Mouse (Mus musculus) MEL (cell line): ENCODE results near the gene Usp49. TPM values are rescaled to one million over a fixed set of nuclear protein-coding genes. Genes with fewer than 3 reads are reported as not detected.

Experiments
- DNase-seq: peaks from one replicate; pipeline ENCODE4 v3.0.0; 2011; ENCODE audit warnings: low read depth, low spot score
- H3K27ac ChIP-seq: 2 replicates; pipeline ENCODE4 v1.5.1; 2012; ENCODE audit warnings: low read depth, mild to moderate bottlenecking, control low read depth, low read length, moderate library complexity; ENCODE audit not compliant: control insufficient read depth
- H3K27me3 ChIP-seq, 2 experiments: fragments of 150-350 bp in 1 of 2; sonication (generic) in 1 of 2; 2 replicates each; pipeline ENCODE4 v1.6.1; 2012; ENCODE audit warnings: low read length in 2 of 2, mild to moderate bottlenecking in 2 of 2, improper control_type of control experiment in 1 of 2, moderate library complexity in 1 of 2; ENCODE audit not compliant: insufficient read depth in 2 of 2, control insufficient read depth in 1 of 2
- H3K36me3 ChIP-seq, 2 experiments: 2 replicates each; pipeline ENCODE4 v1.6.1; 2012 to 2014; ENCODE audit warnings: low read length in 2 of 2, improper control_type of control experiment in 1 of 2, inconsistent platforms in 1 of 2, mild to moderate bottlenecking in 1 of 2; ENCODE audit not compliant: insufficient read depth in 2 of 2, control insufficient read depth in 1 of 2
- H3K4me1 ChIP-seq, 2 experiments: fragments of 150-350 bp in 1 of 2; sonication (generic) in 1 of 2; 2 replicates each; pipeline ENCODE4 v1.6.1; 2012; ENCODE audit warnings: low read length in 2 of 2, improper control_type of control experiment in 1 of 2, mild to moderate bottlenecking in 1 of 2; ENCODE audit not compliant: insufficient read depth in 2 of 2, control insufficient read depth in 1 of 2
- H3K4me3 ChIP-seq, 2 experiments: fragments of 150-350 bp in 1 of 2; sonication (generic) in 1 of 2; 2 replicates each; pipeline ENCODE4 v1.5.1; 2012; ENCODE audit warnings: low read depth in 2 of 2, low read length in 2 of 2, mild to moderate bottlenecking in 2 of 2, moderate library complexity in 2 of 2, control low read depth in 1 of 2, improper control_type of control experiment in 1 of 2; ENCODE audit not compliant: control insufficient read depth in 1 of 2, insufficient read depth in 1 of 2
- H3K79me2 ChIP-seq: 2 replicates; pipeline ENCODE4 v1.6.1; 2012; ENCODE audit warnings: mild to moderate bottlenecking, low read length, moderate library complexity; ENCODE audit not compliant: control insufficient read depth, poor library complexity, insufficient read depth
- H3K9ac ChIP-seq: 2 replicates; pipeline ENCODE4 v1.6.1; 2012; ENCODE audit warnings: low read depth, mild to moderate bottlenecking, control low read depth, low read length, moderate library complexity; ENCODE audit not compliant: control insufficient read depth, poor library complexity, severe bottlenecking
- H3K9me3 ChIP-seq: fragments of 150-350 bp; sonication (generic); replicated peaks from 2 replicates; pipeline ENCODE4 v1.6.1; 2012; ENCODE audit warnings: mild to moderate bottlenecking, low read length, improper control_type of control experiment, moderate library complexity; ENCODE audit not compliant: insufficient read depth
- ELF1 ChIP-seq: IDR thresholded peaks from 2 replicates; pipeline ENCODE4 v1.6.1; 2014; ENCODE audit warnings: low read depth, mild to moderate bottlenecking, inconsistent platforms, low read length, improper control_type of control experiment, moderate library complexity
- EP300 ChIP-seq, 2 experiments: IDR thresholded peaks; 2 replicates each; pipeline ENCODE4 v1.6.1; 2011; ENCODE audit warnings: improper control_type of control experiment in 2 of 2, low read length in 2 of 2, low read depth in 1 of 2, mild to moderate bottlenecking in 1 of 2
- ETS1 ChIP-seq: IDR thresholded peaks from 2 replicates; pipeline ENCODE4 v1.6.1; 2012; ENCODE audit warnings: low read depth, mild to moderate bottlenecking, inconsistent platforms, low read length, improper control_type of control experiment, moderate library complexity
- GATA1 ChIP-seq: IDR thresholded peaks from 2 replicates; pipeline ENCODE4 v1.6.1; 2011; ENCODE audit warnings: low read depth, low read length, improper control_type of control experiment
- HCFC1 ChIP-seq: IDR thresholded peaks from 2 replicates; pipeline ENCODE4 v1.6.1; 2012; ENCODE audit warnings: low read depth, mild to moderate bottlenecking, inconsistent platforms, low read length, improper control_type of control experiment, moderate library complexity
- JUND ChIP-seq: IDR thresholded peaks from 2 replicates; pipeline ENCODE4 v1.6.1; 2011; ENCODE audit warnings: low read depth, mild to moderate bottlenecking, improper control_type of control experiment, low read length
- MAZ ChIP-seq: IDR thresholded peaks from 2 replicates; pipeline ENCODE4 v1.6.1; 2012; ENCODE audit warnings: low read depth, mild to moderate bottlenecking, inconsistent platforms, low read length, improper control_type of control experiment
- MXI1 ChIP-seq: IDR thresholded peaks from 2 replicates; pipeline ENCODE4 v1.6.1; 2011; ENCODE audit warnings: mild to moderate bottlenecking, low read depth, low read length, improper control_type of control experiment
- MYB ChIP-seq: IDR thresholded peaks from 2 replicates; pipeline ENCODE4 v1.6.1; 2011; ENCODE audit warnings: mild to moderate bottlenecking, low read depth, low read length, improper control_type of control experiment
- NRF1 ChIP-seq: IDR thresholded peaks from 2 replicates; pipeline ENCODE4 v1.6.1; 2014; ENCODE audit warnings: low read depth, mild to moderate bottlenecking, inconsistent platforms, low read length, improper control_type of control experiment, moderate library complexity; ENCODE audit not compliant: poor library complexity, insufficient read depth, severe bottlenecking
- POLR2A ChIP-seq, 2 experiments: IDR thresholded peaks; 2 replicates each; pipeline ENCODE4 v1.6.1; 2011 to 2012; ENCODE audit warnings: low read length in 2 of 2, mild to moderate bottlenecking in 2 of 2, control low read depth in 1 of 2, improper control_type of control experiment in 1 of 2, low read depth in 1 of 2, moderate library complexity in 1 of 2; ENCODE audit not compliant: control insufficient read depth in 1 of 2, insufficient read depth in 1 of 2, poor library complexity in 1 of 2
- SIN3A ChIP-seq: IDR thresholded peaks from 2 replicates; pipeline ENCODE4 v1.6.1; 2012; ENCODE audit warnings: low read length, improper control_type of control experiment, inconsistent platforms
- SMC3 ChIP-seq: IDR thresholded peaks from 2 replicates; pipeline ENCODE4 v1.6.1; 2011; ENCODE audit warnings: low read depth, low read length, improper control_type of control experiment
- TAL1 ChIP-seq: IDR thresholded peaks from 2 replicates; pipeline ENCODE4 v1.6.1; 2012; ENCODE audit warnings: mild to moderate bottlenecking, inconsistent platforms, low read length, moderate library complexity, mixed read lengths
- TCF12 ChIP-seq: IDR thresholded peaks from 2 replicates; pipeline ENCODE4 v1.6.1; 2014; ENCODE audit warnings: low read depth, mild to moderate bottlenecking, inconsistent platforms, low read length, improper control_type of control experiment, moderate library complexity
- USF1 ChIP-seq: IDR thresholded peaks from 2 replicates; pipeline ENCODE4 v1.6.1; 2014; ENCODE audit warnings: low read depth, mild to moderate bottlenecking, inconsistent platforms, low read length, improper control_type of control experiment, moderate library complexity
- ZMIZ1 ChIP-seq: IDR thresholded peaks from 2 replicates; pipeline ENCODE4 v1.6.1; 2012; ENCODE audit warnings: low read depth, mild to moderate bottlenecking, inconsistent platforms, low read length, improper control_type of control experiment, moderate library complexity
- ZNF384 ChIP-seq: IDR thresholded peaks from 2 replicates; pipeline ENCODE4 v1.6.1; 2012; ENCODE audit warnings: low read depth, mild to moderate bottlenecking, inconsistent platforms, low read length, improper control_type of control experiment
- polyA plus RNA-seq, 2 experiments: library from polyadenylated mRNA; stranded (reverse) in 1 of 2; unstranded in 1 of 2; fragments of >175 nt in 1 of 2; fragments of >200 nt in 1 of 2; gene quantifications; 2 replicates each; pipeline versions ENCODE4 v1.2.1 to v1.2.4; 2012; ENCODE audit warnings: low replicate concordance in 2 of 2, low read depth in 1 of 2; ENCODE audit not compliant: insufficient read length in 2 of 2, insufficient read depth in 1 of 2, missing spikeins in 1 of 2
- total RNA-seq: library from RNA; depleted of rRNA; stranded (reverse); fragments of 300-350 nt; gene quantifications from 2 replicates; pipeline ENCODE4 v1.2.3, GENCODE M21; 2012

The Usp49 gene
- total and polyA plus RNA-seq, 3 experiments = 5.2 to 16.1 TPM; not detected in 1

DNA sequence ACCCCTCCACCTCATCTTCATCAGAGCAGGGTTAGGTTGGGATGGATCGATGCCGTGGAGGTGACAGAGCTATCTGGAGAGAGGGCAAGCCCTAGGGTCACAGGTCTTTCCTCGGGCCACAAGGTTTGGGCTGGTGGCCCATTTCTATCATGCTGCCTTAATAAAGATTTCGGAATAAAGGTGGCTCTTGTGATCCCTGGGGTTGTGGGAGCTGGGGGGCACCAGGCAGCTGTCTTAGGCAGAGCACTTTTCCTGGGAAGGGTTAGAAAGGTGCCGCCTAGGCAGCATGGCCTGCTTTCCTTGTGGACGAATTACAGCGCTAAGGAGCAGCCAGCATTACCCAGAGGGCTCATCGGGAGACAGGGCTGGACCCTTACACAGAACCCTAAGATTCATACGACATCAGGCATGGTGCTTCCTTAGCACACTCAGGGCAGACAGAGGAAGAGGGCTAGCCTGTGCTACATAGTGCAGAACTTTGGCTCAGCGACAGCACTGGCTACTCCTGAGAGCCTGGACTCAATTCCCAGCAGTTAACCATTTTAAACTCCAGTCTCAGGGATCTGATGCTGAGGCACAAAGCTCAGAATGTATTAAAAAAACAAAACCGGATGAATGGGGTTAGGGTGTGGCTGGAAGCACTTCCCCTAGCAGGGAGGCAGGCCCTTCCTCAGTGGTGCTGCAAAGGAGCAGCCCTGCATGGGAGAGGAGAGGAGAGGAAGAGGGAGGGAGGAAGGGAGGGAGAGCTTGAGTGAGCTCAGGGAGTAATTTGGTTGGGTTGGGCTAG lies 30.8 kb upstream of the Usp49 start:
- TF ChIP-seq EP300 (IDR thresholded peaks at IDR 0.05; ENCODE audit: low read depth in 1 of 2, low read length in 2 of 2) (peak; percentile 41 to 45; a peak in 2 of 4 replicates), ELF1 (0 out of 2 replicates have a peak, but pooled peaks have one; percentile 35), SMC3 (0 out of 2 replicates have a peak, but pooled peaks have one; percentile 21), GATA1 (no peak), NRF1 (no peak), MAZ (peak; percentile 75; the same call in 1 of the 2 replicates), ZMIZ1 (no peak; the same call in 1 of the 2 replicates), ZNF384 (peak; percentile 72; the same call in 1 of the 2 replicates), MXI1 (no peak), HCFC1 (0 out of 2 replicates have a peak, but pooled peaks have one; percentile 37), SIN3A (peak; percentile 41; the same call in 1 of the 2 replicates), POLR2A (IDR thresholded peaks at IDR 0.05; ENCODE audit: control insufficient read depth in 1 of 2, insufficient read depth in 1 of 2, low read depth in 1 of 2, low read length in 2 of 2, poor library complexity in 1 of 2) (peak in 1 of 2 experiments; percentile 63; a peak in 2 of 4 replicates), ETS1 (0 out of 2 replicates have a peak, but pooled peaks have one; percentile 24), USF1 (no peak), TAL1 (no peak)
- Histone ChIP-seq H3K9ac (peak overlapping the region; percentile 10; the same call in 1 of the 2 replicates), H3K9me3 (no peaks in the 10 kb centered on the region), H3K36me3 (peaks cover 3 to 47% of the 10 kb centered on the region in 2 experiments; a peak in 3 of 4 replicates), H3K79me2 (peaks cover 14% of the 10 kb centered on the region), H3K27ac (peak overlapping the region; percentile 77), H3K4me1 (peaks cover 17 to 54% of the 10 kb centered on the region in 2 experiments), H3K27me3 (no peaks in the 10 kb centered on the region), H3K4me3 (no peak overlapping the region)
- peak; percentile 86 for DNase-seq

DNA sequence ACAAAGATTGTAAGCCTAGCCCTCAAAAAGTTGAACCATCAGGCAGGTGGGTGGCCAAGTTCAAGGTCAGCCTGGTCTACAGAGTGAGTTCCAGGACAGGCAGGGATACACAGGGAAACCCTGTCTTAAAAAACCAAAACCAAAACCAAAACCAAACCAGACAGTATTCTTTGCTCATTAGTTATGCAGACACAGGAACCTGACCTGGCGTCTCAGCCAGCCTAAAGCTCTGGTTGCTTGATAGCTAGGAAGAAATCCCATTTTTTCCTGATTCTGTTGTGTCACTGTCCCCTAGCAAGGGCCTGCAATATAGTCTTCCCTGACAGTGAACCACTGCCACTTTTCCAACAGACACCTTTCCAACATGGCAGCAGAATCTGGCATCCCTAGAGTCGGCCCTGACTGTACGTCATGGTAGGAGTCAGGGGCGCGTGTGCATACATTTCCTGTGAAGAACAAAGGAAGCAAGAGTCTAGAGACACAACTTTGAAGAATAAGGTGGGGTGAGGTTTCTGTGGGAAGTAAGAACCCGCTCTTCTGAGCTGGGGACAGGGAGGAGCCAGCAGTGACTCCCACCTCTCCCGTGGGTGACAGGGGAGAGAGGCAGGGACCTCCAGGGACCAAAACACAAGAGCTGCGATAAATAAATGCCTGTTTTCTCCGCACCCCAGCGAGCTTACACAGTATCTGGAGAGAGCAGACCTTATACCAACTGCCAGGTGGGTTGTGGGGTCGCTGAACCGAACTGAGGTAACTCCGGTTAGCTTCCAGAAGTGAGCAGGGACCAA lies 29.7 kb upstream of the Usp49 start:
- H3K4me3 ChIP-seq = no peak overlapping the region
- peaks cover 9% of the 10 kb centered on the region for H3K79me2 ChIP-seq
- peak overlapping the region; percentile 77 for H3K27ac ChIP-seq
- DNase-seq = no peak
- H3K9me3 ChIP-seq = no peaks in the 10 kb centered on the region
- TF ChIP-seq TCF12 (no peak), JUND (no peak), MYB (no peak)
- no peaks in the 10 kb centered on the region for H3K27me3 ChIP-seq
- H3K36me3 ChIP-seq = peaks cover 4 to 47% of the 10 kb centered on the region in 2 experiments; a peak in 3 of 4 replicates
- H3K4me1 ChIP-seq = peaks cover 17 to 49% of the 10 kb centered on the region in 2 experiments
- peak overlapping the region; percentile 13; the same call in 1 of the 2 replicates for H3K9ac ChIP-seq
